ENCODE assay signal across 8 mouse cellular contexts in genomic region chr11:61487401-61487800, GRCm38 (mm10). TPM values are rescaled to one million over a fixed set of nuclear protein-coding genes. Genes with fewer than 3 reads are reported as not detected.
DNase-seq lines count a peak whose midpoint lies in the region; ATAC-seq and TF ChIP-seq lines count a peak whose summit lies in the region.

No protein-coding gene starts in this region.

- H3K4me1 ChIP-seq in cerebellum, adult 2 months (ENCODE audit: control insufficient read depth, insufficient read depth, low read length): peaks cover 57% of the 10 kb centered on the region
- H3K4me1 ChIP-seq in limb, embryonic 10.5 days: peaks cover 73% of the 10 kb centered on the region
- H3K4me1 ChIP-seq in liver, embryonic 12.5 days: peaks cover 2% of the 10 kb centered on the region; the same call in 1 of the 2 replicates

- no peaks in the 10 kb centered on the region for H3K9me3 ChIP-seq in limb, embryonic 10.5 days (replicated peaks)
- no peaks in the 10 kb centered on the region for H3K9me3 ChIP-seq in liver, embryonic 12.5 days (replicated peaks)

- no peaks in the 10 kb centered on the region for H3K27me3 ChIP-seq in cerebellum, adult 2 months (ENCODE audit: control insufficient read depth, insufficient read depth, low read length)
- no peaks in the 10 kb centered on the region for H3K27me3 ChIP-seq in limb, embryonic 10.5 days (ENCODE audit: low read depth, poor library complexity, severe bottlenecking)
- peaks cover 12% of the 10 kb centered on the region; the same call in 1 of the 2 replicates for H3K27me3 ChIP-seq in liver, embryonic 12.5 days (replicated peaks)

- H3K4me2 ChIP-seq in liver, embryonic 12.5 days: no peak overlapping the region

- no peak overlapping the region for H3K27ac ChIP-seq in cerebellum, adult 2 months (ENCODE audit: insufficient read depth, low read length)
- peak overlapping the region; percentile 97; the same call in 1 of the 2 replicates for H3K27ac ChIP-seq in limb, embryonic 10.5 days
- H3K27ac ChIP-seq in liver, embryonic 12.5 days: no peak overlapping the region

- WGBS in cerebellum, adult 2 months: 54% methylated on average over 2 of the region's 2 CpGs
- 84% methylated on average over 2 of the region's 2 CpGs for WGBS in limb, embryonic 10.5 days
- 59% methylated on average over 2 of the region's 2 CpGs for WGBS in liver, embryonic 12.5 days (ENCODE audit: insufficient replicate concordance)

- ATAC-seq in liver, embryonic 12.5 days: no peak

- TF ChIP-seq CTCF in cerebellum, adult 2 months (IDR thresholded peaks at IDR 0.05; ENCODE audit: borderline replicate concordance, insufficient read depth, low read depth, low read length): no peak

- H3K9ac ChIP-seq in liver, embryonic 12.5 days: no peak overlapping the region

- no peak overlapping the region for H3K4me3 ChIP-seq in cerebellum, adult 2 months (replicated peaks; ENCODE audit: insufficient read depth, low read depth, low read length)
- H3K4me3 ChIP-seq in limb, embryonic 10.5 days: peak overlapping the region; percentile 62
- no peak overlapping the region for H3K4me3 ChIP-seq in liver, embryonic 12.5 days

- DNase-seq in cerebellum, postnatal 25 days: peak; percentile 39 to 66
- DNase-seq in cerebellum, adult 2 months: no peak
- DNase-seq in retina, postnatal 1 day: peak; percentile 54
- DNase-seq in retina, embryonic 14.5 days (ENCODE audit: low spot score): no peak
- DNase-seq in gastrocnemius, postnatal 4 days (ENCODE audit: low spot score in 2 of 2): peak; percentile 50 to 79
- no peak for DNase-seq in limb, embryonic 10.5 days (ENCODE audit: low spot score)
- DNase-seq in urinary bladder, postnatal 25 days (ENCODE audit: low spot score): peak; percentile 31

- H3K36me3 ChIP-seq in limb, embryonic 10.5 days: peaks cover 61% of the 10 kb centered on the region
- peaks cover 46% of the 10 kb centered on the region for H3K36me3 ChIP-seq in liver, embryonic 12.5 days

- TF ChIP-seq POLR2A in cerebellum, adult 2 months (IDR thresholded peaks at IDR 0.05; ENCODE audit: borderline replicate concordance, insufficient read depth, low read length): no peak

RNA-seq across cellular contexts. Expression of gene Mfap4, which starts 2.2 kb away (rescaled TPM):
- 1.9 and 3.5 TPM in 2 replicates for polyA plus RNA-seq in cerebellum, adult 2 months (2012; rRNA removed)
- total RNA-seq in gastrocnemius, postnatal 4 days (2021): 100 to 1,000 TPM; 303 to 330 TPM
- 124 and 208 TPM in 2 replicates for polyA plus RNA-seq in limb, embryonic 10.5 days (2016; fragmentation: Nextera tagmentation; extraction: Ambion mirVana)
- polyA plus RNA-seq in liver, embryonic 12.5 days (2016; fragmentation: Nextera tagmentation; extraction: Ambion mirVana): 11.0 and 16.3 TPM in 2 replicates

RNA-seq across cellular contexts. Expression of gene Mapk7, which starts 6.8 kb away (rescaled TPM):
- polyA plus RNA-seq in cerebellum, adult 2 months (2012; rRNA removed): 47.8 and 55.8 TPM in 2 replicates
- 10 to 100 TPM; 20.2 TPM for total RNA-seq in gastrocnemius, postnatal 4 days (2021)
- 87.2 and 94.7 TPM in 2 replicates for polyA plus RNA-seq in limb, embryonic 10.5 days (2016; fragmentation: Nextera tagmentation; extraction: Ambion mirVana)
- 12.9 and 14.8 TPM in 2 replicates for polyA plus RNA-seq in liver, embryonic 12.5 days (2016; fragmentation: Nextera tagmentation; extraction: Ambion mirVana)

RNA-seq across cellular contexts. Expression of gene B9d1, which starts 17.5 kb away (rescaled TPM):
- polyA plus RNA-seq in cerebellum, adult 2 months (2012; rRNA removed): 36.2 and 40.7 TPM in 2 replicates
- total RNA-seq in gastrocnemius, postnatal 4 days (2021): 10 to 100 TPM in 1 of 2 experiments, 1 to 10 TPM in 1; 8.1 to 11.4 TPM
- polyA plus RNA-seq in limb, embryonic 10.5 days (2016; fragmentation: Nextera tagmentation; extraction: Ambion mirVana): 45.3 and 46.7 TPM in 2 replicates
- polyA plus RNA-seq in liver, embryonic 12.5 days (2016; fragmentation: Nextera tagmentation; extraction: Ambion mirVana): 4.8 TPM in 2 replicates

RNA-seq across cellular contexts. Expression of gene Rnf112, which starts 33.5 kb away (rescaled TPM):
- 538 and 626 TPM in 2 replicates for polyA plus RNA-seq in cerebellum, adult 2 months (2012; rRNA removed)
- total RNA-seq in gastrocnemius, postnatal 4 days (2021): 1 to 10 TPM; 1.5 to 1.6 TPM
- polyA plus RNA-seq in limb, embryonic 10.5 days (2016; fragmentation: Nextera tagmentation; extraction: Ambion mirVana): 0.10 and 0.23 TPM in 2 replicates
- polyA plus RNA-seq in liver, embryonic 12.5 days (2016; fragmentation: Nextera tagmentation; extraction: Ambion mirVana): 0.13 and 0.14 TPM in 2 replicates

Comparison
In these comparisons a context has a peak if more than half of its experiments do, and no peak if none do; other contexts are left out.
1. DNase-seq: peak in cerebellum, postnatal 25 days (2 of 2), retina, postnatal 1 day (single experiment), gastrocnemius, postnatal 4 days (2 of 2) and urinary bladder, postnatal 25 days (single experiment); none in cerebellum, adult 2 months (0 of 2), retina, embryonic 14.5 days (single experiment) and limb, embryonic 10.5 days (single experiment).